Mouse (Mus musculus): ENCODE results near the gene Mpped1. TPM values are rescaled to one million over a fixed set of nuclear protein-coding genes. Genes with fewer than 3 reads are reported as not detected.

Mpped1 gene
- total and polyA plus RNA-seq, 3 experiments, result not detected

DNA sequence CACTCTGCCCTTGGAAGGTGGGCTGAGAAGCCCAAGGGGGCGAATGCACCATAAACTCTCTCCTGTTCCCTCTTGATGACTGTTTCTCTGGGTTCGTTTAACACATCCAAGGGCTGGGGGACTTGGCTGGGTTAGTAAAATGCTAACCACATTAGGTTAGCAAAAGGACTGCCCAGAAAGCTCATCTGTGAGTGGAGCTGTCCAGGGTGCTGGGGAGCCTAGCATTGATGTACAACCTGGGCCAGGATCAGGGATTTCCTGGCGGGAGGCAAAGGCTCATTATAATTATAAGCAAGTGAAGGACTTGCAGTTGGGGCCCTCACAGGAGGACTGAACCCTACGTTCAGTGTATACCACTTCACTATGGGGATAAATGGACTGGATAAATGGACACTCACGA is 100.6 kb downstream of the Mpped1 start:
- TF ChIP-seq CTCF (IDR thresholded peaks at IDR 0.05; ENCODE audit: low read depth, low read length), result no peak
- no peak for TF ChIP-seq POLR2AphosphoS5 (IDR thresholded peaks at IDR 0.05; ENCODE audit: insufficient replicate concordance, low read depth, low read length)
- no peak for TF ChIP-seq TAL1 (conservative IDR thresholded peaks at IDR 0.05; ENCODE audit: low read depth, low read length)
- TF ChIP-seq GATA2 (IDR thresholded peaks at IDR 0.05; ENCODE audit: borderline replicate concordance, low read depth, low read length), result no peak
- TF ChIP-seq GATA1 (IDR thresholded peaks at IDR 0.05; ENCODE audit: borderline replicate concordance, low read length), result no peak
- no peaks in the 10 kb centered on the region for H3K27me3 ChIP-seq (ENCODE audit: insufficient read depth, low read length)
- H3K36me3 ChIP-seq (replicated peaks), result no peaks in the 10 kb centered on the region
- no peak for ATAC-seq (ENCODE audit: extremely low read depth, insufficient number of reproducible peaks, low FRiP score, poor library complexity, severe bottlenecking)
- DNase-seq (ENCODE audit: low spot score), result no peak
- peaks cover 86% of the 10 kb centered on the region for H3K9me3 ChIP-seq (replicated peaks)
- no peak overlapping the region for H3K4me3 ChIP-seq (ENCODE audit: low read depth, low read length)
- H3K4me1 ChIP-seq (ENCODE audit: insufficient read depth, low read depth, low read length), result no peaks in the 10 kb centered on the region

GRCm38 (mm10) chr15:83883821-83884220 is 104.6 kb downstream of the Mpped1 start:
- ATAC-seq (ENCODE audit: extremely low read depth, insufficient number of reproducible peaks, low FRiP score, poor library complexity, severe bottlenecking), result no peak
- H3K27me3 ChIP-seq (ENCODE audit: insufficient read depth, low read length), result no peaks in the 10 kb centered on the region
- H3K9me3 ChIP-seq (replicated peaks), result peaks cover 97% of the 10 kb centered on the region
- TF ChIP-seq TAL1 (conservative IDR thresholded peaks at IDR 0.05; ENCODE audit: low read depth, low read length) (no peak), POLR2AphosphoS5 (IDR thresholded peaks at IDR 0.05; ENCODE audit: insufficient replicate concordance, low read depth, low read length) (no peak), GATA1 (IDR thresholded peaks at IDR 0.05; ENCODE audit: borderline replicate concordance, low read length) (no peak)
- no peak overlapping the region for H3K4me3 ChIP-seq (ENCODE audit: low read depth, low read length)
- DNase-seq (ENCODE audit: low spot score), result no peak
- no peaks in the 10 kb centered on the region for H3K36me3 ChIP-seq (replicated peaks)
- H3K4me1 ChIP-seq (ENCODE audit: insufficient read depth, low read depth, low read length), result no peaks in the 10 kb centered on the region

DNA sequence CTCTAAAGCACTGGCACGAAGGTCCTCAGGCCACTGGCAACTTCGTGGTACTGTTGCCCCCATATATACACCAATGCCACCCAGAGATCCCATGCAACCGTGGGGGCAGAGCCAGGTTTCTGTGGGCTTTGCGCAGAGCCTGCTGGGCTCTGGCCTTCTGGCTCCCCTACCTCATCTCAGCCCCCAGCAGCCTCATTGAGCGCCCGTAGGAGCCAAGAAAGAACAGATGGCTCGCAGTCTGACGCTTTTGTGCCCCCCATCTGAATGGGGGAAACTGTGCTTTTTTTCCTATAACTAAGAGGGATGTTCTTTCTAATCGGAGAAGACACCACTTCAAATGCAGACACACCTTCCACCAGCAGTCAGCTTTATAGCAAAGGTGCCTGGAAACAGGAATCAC is 105.0 kb downstream of the Mpped1 start:
- DNase-seq (ENCODE audit: low spot score) (no peak), ATAC-seq (ENCODE audit: extremely low read depth, insufficient number of reproducible peaks, low FRiP score, poor library complexity, severe bottlenecking) (no peak)
- Histone ChIP-seq H3K9me3 (replicated peaks) (peaks cover 97% of the 10 kb centered on the region), H3K36me3 (replicated peaks) (no peaks in the 10 kb centered on the region), H3K27me3 (ENCODE audit: insufficient read depth, low read length) (no peaks in the 10 kb centered on the region), H3K4me1 (ENCODE audit: insufficient read depth, low read depth, low read length) (no peaks in the 10 kb centered on the region), H3K4me3 (ENCODE audit: low read depth, low read length) (no peak overlapping the region)
- TF ChIP-seq GATA1 (IDR thresholded peaks at IDR 0.05; ENCODE audit: borderline replicate concordance, low read length) (no peak), GATA2 (IDR thresholded peaks at IDR 0.05; ENCODE audit: borderline replicate concordance, low read depth, low read length) (no peak), CTCF (IDR thresholded peaks at IDR 0.05; ENCODE audit: low read depth, low read length) (no peak)

DNA sequence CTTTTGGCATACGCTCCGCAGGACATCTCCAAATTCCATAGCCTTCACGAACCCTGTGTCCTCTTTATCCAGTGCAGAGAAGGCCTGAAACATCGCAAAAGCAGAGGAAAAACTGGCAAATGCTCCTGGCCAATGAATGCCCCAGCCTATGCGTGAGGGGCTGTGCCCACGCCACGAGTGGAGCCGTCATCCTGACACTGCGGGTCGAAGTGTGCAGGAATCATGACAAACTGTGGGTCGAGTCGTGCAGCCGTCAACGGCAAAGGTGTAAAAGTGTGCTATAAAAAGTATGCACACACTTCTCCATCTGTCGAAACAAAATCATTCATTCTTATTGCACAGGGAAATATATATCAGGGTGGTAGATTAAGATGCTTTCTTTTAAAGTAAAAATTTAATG is 113.6 kb downstream of the Mpped1 start:
- no peaks in the 10 kb centered on the region for H3K27me3 ChIP-seq (ENCODE audit: insufficient read depth, low read length)
- H3K4me1 ChIP-seq (ENCODE audit: insufficient read depth, low read depth, low read length), result no peaks in the 10 kb centered on the region
- no peak for TF ChIP-seq GATA2 (IDR thresholded peaks at IDR 0.05; ENCODE audit: borderline replicate concordance, low read depth, low read length)
- no peak for TF ChIP-seq POLR2AphosphoS5 (IDR thresholded peaks at IDR 0.05; ENCODE audit: insufficient replicate concordance, low read depth, low read length)
- no peak for TF ChIP-seq CTCF (IDR thresholded peaks at IDR 0.05; ENCODE audit: low read depth, low read length)
- TF ChIP-seq GATA1 (IDR thresholded peaks at IDR 0.05; ENCODE audit: borderline replicate concordance, low read length), result no peak
- no peak for TF ChIP-seq TAL1 (conservative IDR thresholded peaks at IDR 0.05; ENCODE audit: low read depth, low read length)
- no peaks in the 10 kb centered on the region for H3K36me3 ChIP-seq (replicated peaks)
- DNase-seq (ENCODE audit: low spot score), result no peak
- peaks cover 92% of the 10 kb centered on the region for H3K9me3 ChIP-seq (replicated peaks)
- no peak overlapping the region for H3K4me3 ChIP-seq (ENCODE audit: low read depth, low read length)
- ATAC-seq (ENCODE audit: extremely low read depth, insufficient number of reproducible peaks, low FRiP score, poor library complexity, severe bottlenecking), result no peak

DNA sequence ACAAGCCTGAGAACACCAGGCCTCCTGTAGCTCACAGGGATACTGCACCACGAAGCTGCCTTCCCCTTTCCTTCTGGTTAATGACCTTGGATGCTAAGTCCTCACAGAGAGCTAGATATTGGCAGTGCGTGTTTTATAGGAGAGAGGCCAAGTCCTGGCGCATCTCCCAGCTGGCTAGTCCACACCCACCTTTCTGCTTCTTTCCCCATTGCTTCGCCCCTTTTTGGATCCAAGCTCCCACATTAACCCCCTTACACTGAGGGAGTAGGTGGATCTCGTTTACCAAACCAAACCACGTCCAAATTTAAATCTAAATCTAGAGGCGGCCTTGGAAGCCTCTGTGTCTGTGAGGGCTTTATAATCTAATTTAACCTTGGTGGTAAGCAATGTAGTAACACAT is 115.0 kb downstream of the Mpped1 start:
- TF ChIP-seq GATA2 (IDR thresholded peaks at IDR 0.05; ENCODE audit: borderline replicate concordance, low read depth, low read length) (no peak), POLR2AphosphoS5 (IDR thresholded peaks at IDR 0.05; ENCODE audit: insufficient replicate concordance, low read depth, low read length) (no peak), GATA1 (IDR thresholded peaks at IDR 0.05; ENCODE audit: borderline replicate concordance, low read length) (no peak), CTCF (IDR thresholded peaks at IDR 0.05; ENCODE audit: low read depth, low read length) (no peak), TAL1 (conservative IDR thresholded peaks at IDR 0.05; ENCODE audit: low read depth, low read length) (no peak)
- H3K4me1 ChIP-seq (ENCODE audit: insufficient read depth, low read depth, low read length), result no peaks in the 10 kb centered on the region
- ATAC-seq (ENCODE audit: extremely low read depth, insufficient number of reproducible peaks, low FRiP score, poor library complexity, severe bottlenecking), result no peak

GRCm38 (mm10) chr15:83896011-83896410 is 116.7 kb downstream of the Mpped1 start:
- no peak for TF ChIP-seq CTCF (IDR thresholded peaks at IDR 0.05; ENCODE audit: low read depth, low read length)
- TF ChIP-seq POLR2AphosphoS5 (IDR thresholded peaks at IDR 0.05; ENCODE audit: insufficient replicate concordance, low read depth, low read length), result no peak
- no peak for TF ChIP-seq GATA1 (IDR thresholded peaks at IDR 0.05; ENCODE audit: borderline replicate concordance, low read length)
- TF ChIP-seq TAL1 (conservative IDR thresholded peaks at IDR 0.05; ENCODE audit: low read depth, low read length), result no peak
- no peak for TF ChIP-seq GATA2 (IDR thresholded peaks at IDR 0.05; ENCODE audit: borderline replicate concordance, low read depth, low read length)
- no peaks in the 10 kb centered on the region for H3K36me3 ChIP-seq (replicated peaks)
- peaks cover 87% of the 10 kb centered on the region for H3K9me3 ChIP-seq (replicated peaks)
- no peak overlapping the region for H3K4me3 ChIP-seq (ENCODE audit: low read depth, low read length)
- no peaks in the 10 kb centered on the region for H3K27me3 ChIP-seq (ENCODE audit: insufficient read depth, low read length)
- H3K4me1 ChIP-seq (ENCODE audit: insufficient read depth, low read depth, low read length), result no peaks in the 10 kb centered on the region
- DNase-seq (ENCODE audit: low spot score) (no peak), ATAC-seq (ENCODE audit: extremely low read depth, insufficient number of reproducible peaks, low FRiP score, poor library complexity, severe bottlenecking) (no peak)

More for the DNA sequence above, 115.0 kb downstream of the Mpped1 start:
- Histone ChIP-seq H3K36me3 (replicated peaks) (no peaks in the 10 kb centered on the region), H3K9me3 (replicated peaks) (peaks cover 86% of the 10 kb centered on the region), H3K27me3 (ENCODE audit: insufficient read depth, low read length) (no peaks in the 10 kb centered on the region), H3K4me3 (ENCODE audit: low read depth, low read length) (no peak overlapping the region)
- no peak for DNase-seq (ENCODE audit: low spot score)

- Histone ChIP-seq H3K36me3 (replicated peaks) (no peaks in the 10 kb centered on the region), H3K4me1 (ENCODE audit: insufficient read depth, low read depth, low read length) (no peaks in the 10 kb centered on the region), H3K9me3 (replicated peaks) (peaks cover 87% of the 10 kb centered on the region), H3K4me3 (ENCODE audit: low read depth, low read length) (no peak overlapping the region), H3K27me3 (ENCODE audit: insufficient read depth, low read length) (no peaks in the 10 kb centered on the region)
- DNase-seq (ENCODE audit: low spot score), result no peak
- no peak for ATAC-seq (ENCODE audit: extremely low read depth, insufficient number of reproducible peaks, low FRiP score, poor library complexity, severe bottlenecking)
- no peak for TF ChIP-seq GATA2 (IDR thresholded peaks at IDR 0.05; ENCODE audit: borderline replicate concordance, low read depth, low read length)
- no peak for TF ChIP-seq CTCF (IDR thresholded peaks at IDR 0.05; ENCODE audit: low read depth, low read length)
- no peak for TF ChIP-seq POLR2AphosphoS5 (IDR thresholded peaks at IDR 0.05; ENCODE audit: insufficient replicate concordance, low read depth, low read length)
- TF ChIP-seq TAL1 (conservative IDR thresholded peaks at IDR 0.05; ENCODE audit: low read depth, low read length), result no peak
- TF ChIP-seq GATA1 (IDR thresholded peaks at IDR 0.05; ENCODE audit: borderline replicate concordance, low read length), result no peak
Observed at GRCm38 (mm10) chr15:83897286-83897685, 118.0 kb downstream of the Mpped1 start.
